Mouse (Mus musculus) intestine, embryonic 15.5 days (tissue): ENCODE data around the gene Renbp. TPM values are rescaled to one million over a fixed set of nuclear protein-coding genes. Genes with fewer than 3 reads are reported as not detected.

Source experiments
- ATAC-seq: fragments of 200-750 bp; cut with Nextera tagmentation; 2 replicates; pipeline ENCODE4 v1.8.0; 2017; ENCODE audit warnings: moderate TSS enrichment, moderate library complexity
- H3K27ac ChIP-seq: fragments of 300-500 bp; sonication (generic); 2 replicates; pipeline ENCODE4 v1.5.1; 2015; ENCODE audit warnings: mild to moderate bottlenecking, inconsistent platforms
- H3K27me3 ChIP-seq: fragments of 300-500 bp; sonication (generic); replicated peaks from 2 replicates; pipeline ENCODE4 v1.6.1; 2015; ENCODE audit warnings: inconsistent platforms
- H3K36me3 ChIP-seq: fragments of 300-500 bp; sonication (generic); 2 replicates; pipeline ENCODE4 v1.6.1; 2015; ENCODE audit warnings: inconsistent platforms
- H3K4me1 ChIP-seq: fragments of 300-500 bp; sonication (generic); replicated peaks from 2 replicates; pipeline ENCODE4 v1.6.1; 2015; ENCODE audit warnings: inconsistent platforms
- H3K4me2 ChIP-seq: fragments of 300-500 bp; sonication (generic); replicated peaks from 2 replicates; pipeline ENCODE4 v1.6.1; 2015; ENCODE audit warnings: mild to moderate bottlenecking, inconsistent platforms
- H3K4me3 ChIP-seq: fragments of 300-500 bp; sonication (generic); replicated peaks from 2 replicates; pipeline ENCODE4 v1.5.1; 2015; ENCODE audit warnings: inconsistent platforms
- H3K9ac ChIP-seq: fragments of 300-500 bp; sonication (generic); 2 replicates; pipeline ENCODE4 v1.6.1; 2015; ENCODE audit warnings: inconsistent platforms
- H3K9me3 ChIP-seq: fragments of 300-500 bp; sonication (generic); 2 replicates; pipeline ENCODE4 v1.6.1; 2016; ENCODE audit warnings: inconsistent platforms
- WGBS: fragments of 180-500 bp; shearing (Covaris S2); methylation state at CpG from one replicate; pipeline ENCODE4 v1.1.7; 2015; 5-methylcytosine and 5-hydroxymethylcytosine counted together
- polyA plus RNA-seq: library from polyadenylated mRNA; unstranded; fragments of >200 nt; fragmentation: Nextera tagmentation; extraction: Ambion mirVana; gene quantifications from 2 replicates; pipeline ENCODE4 v1.2.1, GENCODE M21; 2015

Renbp gene
- polyA plus RNA-seq, 1 experiment from 2014 or later, result 154 TPM

DNA sequence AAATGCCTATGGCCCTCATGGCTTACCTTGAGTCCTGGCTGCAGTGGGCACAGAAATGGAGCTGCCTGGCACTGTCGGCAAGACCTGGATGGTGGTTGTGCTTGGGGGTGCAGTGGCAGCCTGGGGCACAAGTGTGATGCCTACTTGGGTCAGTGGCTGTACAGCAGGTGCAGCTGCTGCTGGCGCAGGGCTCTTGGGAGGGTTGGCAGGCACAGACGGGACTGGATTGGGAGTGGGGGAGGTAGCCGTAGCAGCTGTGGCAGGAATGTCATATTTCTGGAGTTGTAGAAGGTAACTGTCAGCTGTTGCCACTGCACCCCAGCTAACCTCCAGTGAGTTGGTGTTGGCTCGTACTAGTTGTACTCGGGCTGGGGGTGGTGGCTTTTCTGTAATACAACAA, 24.3 kb upstream of the Renbp start:
- no peak overlapping the region for H3K4me2 ChIP-seq
- H3K4me1 ChIP-seq, result no peaks in the 10 kb centered on the region
- ATAC-seq, result no peak
- peaks cover 24% of the 10 kb centered on the region; the same call in 1 of the 2 replicates for H3K36me3 ChIP-seq
- 91% methylated on average over 6 of the region's 6 CpGs for WGBS
- no peaks in the 10 kb centered on the region for H3K9me3 ChIP-seq
- H3K4me3 ChIP-seq, result no peak overlapping the region
- no peaks in the 10 kb centered on the region for H3K27me3 ChIP-seq
- no peak overlapping the region for H3K9ac ChIP-seq
- H3K27ac ChIP-seq, result no peak overlapping the region

DNA sequence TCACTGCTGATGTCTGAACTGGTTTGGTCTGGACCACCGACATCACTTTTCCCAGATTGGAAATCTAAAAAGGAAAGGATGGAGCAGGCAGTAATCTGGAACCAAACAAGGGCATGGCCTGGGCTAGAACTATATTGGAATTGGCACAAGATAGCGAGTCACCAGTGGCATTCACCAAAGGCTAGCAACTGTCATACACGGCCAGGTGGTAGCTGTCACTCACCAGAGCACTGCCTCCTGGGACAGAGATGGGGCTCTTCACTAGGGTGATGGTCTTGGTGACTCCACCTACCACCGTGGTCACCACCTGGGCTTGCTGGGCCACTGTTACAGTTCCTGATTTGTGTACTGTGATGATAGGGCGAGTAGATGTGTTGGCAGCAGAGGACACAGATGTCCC, 22.0 kb upstream of the Renbp start:
- Histone ChIP-seq H3K27ac (no peak overlapping the region), H3K4me3 (no peak overlapping the region), H3K4me2 (no peak overlapping the region), H3K4me1 (no peaks in the 10 kb centered on the region), H3K9me3 (no peaks in the 10 kb centered on the region), H3K9ac (no peak overlapping the region), H3K36me3 (peaks cover 29% of the 10 kb centered on the region), H3K27me3 (no peaks in the 10 kb centered on the region)
- 75% methylated on average over 5 of the region's 5 CpGs for WGBS
- ATAC-seq, result no peak

DNA sequence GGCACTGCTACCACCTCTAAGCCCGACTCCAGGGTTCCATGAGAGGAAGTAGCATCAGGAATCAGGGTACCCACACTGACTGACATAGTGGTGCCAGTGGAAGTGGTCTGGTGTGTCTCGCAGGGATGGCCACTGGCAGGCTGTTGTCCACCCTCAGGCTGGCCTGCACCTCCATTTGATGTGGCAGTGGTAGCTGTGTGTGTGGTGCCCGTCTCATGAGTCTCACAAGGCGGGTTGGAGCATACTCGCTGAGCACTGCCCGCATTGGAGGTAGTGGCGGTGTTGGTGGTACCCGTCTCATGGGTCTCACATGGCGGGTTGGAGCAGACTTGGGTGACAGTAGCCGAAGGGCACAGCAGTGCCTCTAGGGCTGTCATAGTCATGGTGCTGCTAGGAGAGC, 18.7 kb upstream of the Renbp start:
- no peak overlapping the region for H3K4me3 ChIP-seq
- peak; percentile 9; the same call in 1 of the 2 replicates for ATAC-seq
- WGBS, result 91% methylated on average over 10 of the region's 10 CpGs
- H3K9me3 ChIP-seq, result no peaks in the 10 kb centered on the region
- H3K9ac ChIP-seq, result no peak overlapping the region
- no peak overlapping the region for H3K4me2 ChIP-seq
- peaks cover 28% of the 10 kb centered on the region for H3K36me3 ChIP-seq
- H3K27me3 ChIP-seq, result no peaks in the 10 kb centered on the region
- H3K27ac ChIP-seq, result no peak overlapping the region
- no peaks in the 10 kb centered on the region for H3K4me1 ChIP-seq

DNA sequence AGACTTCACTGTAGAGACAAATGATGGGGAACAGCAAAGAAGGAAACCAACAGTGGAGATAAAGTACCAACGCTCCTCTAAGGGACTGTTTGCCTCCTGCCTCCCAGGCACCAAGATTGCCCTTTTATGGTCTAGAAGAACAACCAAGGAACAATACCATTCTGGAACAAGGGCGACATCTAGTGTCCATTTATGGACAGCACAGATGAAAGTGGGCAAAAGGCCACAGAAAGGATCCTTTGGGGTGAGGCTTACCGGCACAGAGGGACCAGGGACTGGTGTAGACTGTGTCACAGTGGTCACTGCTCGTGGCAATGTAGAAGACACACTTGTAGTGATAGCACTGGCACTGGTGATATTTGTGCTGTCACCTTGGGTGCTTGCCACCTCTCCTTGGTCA, 18.0 kb upstream of the Renbp start:
- no peaks in the 10 kb centered on the region for H3K4me1 ChIP-seq
- no peaks in the 10 kb centered on the region for H3K27me3 ChIP-seq
- H3K4me2 ChIP-seq, result no peak overlapping the region
- no peak overlapping the region for H3K9ac ChIP-seq
- no peak overlapping the region for H3K4me3 ChIP-seq
- H3K36me3 ChIP-seq, result peaks cover 28% of the 10 kb centered on the region
- no peaks in the 10 kb centered on the region for H3K9me3 ChIP-seq
- ATAC-seq, result peak; percentile 75
- 26% methylated on average over 4 of the region's 4 CpGs for WGBS
- no peak overlapping the region for H3K27ac ChIP-seq

DNA sequence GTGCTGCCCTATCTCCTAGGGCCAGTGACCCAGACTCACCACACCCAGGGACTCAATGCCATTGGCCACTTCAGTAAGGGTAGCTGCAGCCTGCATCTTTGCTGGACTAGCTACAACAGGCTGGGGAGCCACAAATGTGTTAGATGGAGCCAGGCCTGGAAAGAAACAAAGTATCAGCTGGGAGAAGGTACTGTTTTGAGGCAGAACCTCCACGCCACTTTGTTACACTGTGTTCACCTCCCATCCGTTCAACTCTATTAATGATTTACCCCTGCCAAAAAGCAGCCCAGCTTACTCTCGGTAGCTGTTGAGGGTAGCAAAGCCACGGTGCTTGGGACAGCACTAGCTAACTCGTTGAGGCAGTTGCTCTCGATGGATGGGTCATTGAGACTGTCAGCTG, 16.2 kb upstream of the Renbp start:
- H3K4me3 ChIP-seq, result no peak overlapping the region
- no peak overlapping the region for H3K9ac ChIP-seq
- H3K27me3 ChIP-seq, result no peaks in the 10 kb centered on the region
- H3K9me3 ChIP-seq, result no peaks in the 10 kb centered on the region
- H3K4me2 ChIP-seq, result no peak overlapping the region
- H3K36me3 ChIP-seq, result peaks cover 24% of the 10 kb centered on the region
- no peak overlapping the region for H3K27ac ChIP-seq
- ATAC-seq, result no peak
- no peaks in the 10 kb centered on the region for H3K4me1 ChIP-seq
- WGBS, result 70% methylated on average over 6 of the region's 6 CpGs

DNA sequence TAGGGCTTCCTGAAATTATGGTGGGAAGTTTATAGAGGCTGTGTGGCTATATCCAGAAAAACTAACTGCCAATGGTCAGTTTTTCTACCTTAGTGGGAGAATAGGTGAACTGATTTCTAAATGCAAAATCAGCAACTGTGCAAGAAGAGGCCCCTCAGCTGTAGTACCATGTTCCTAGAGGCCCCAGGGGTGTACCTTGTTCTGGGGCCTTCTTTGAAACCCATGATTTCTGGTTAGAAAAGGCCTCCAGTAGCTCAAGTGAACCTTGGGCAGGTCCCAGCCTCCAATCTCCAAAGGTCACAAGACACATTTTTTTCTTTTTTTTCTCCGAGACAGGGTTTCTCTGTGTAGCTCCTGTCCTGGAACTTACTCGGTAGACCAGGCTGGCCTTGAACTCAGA, 11.6 kb upstream of the Renbp start:
- H3K4me2 ChIP-seq, result no peak overlapping the region
- H3K36me3 ChIP-seq, result peaks cover 8% of the 10 kb centered on the region
- no peaks in the 10 kb centered on the region for H3K9me3 ChIP-seq
- no peaks in the 10 kb centered on the region for H3K27me3 ChIP-seq
- 0 out of 2 replicates have a peak overlapping the region, but pooled peaks have one; percentile 22 for H3K27ac ChIP-seq
- 67% methylated on average over 2 of the region's 2 CpGs for WGBS
- ATAC-seq, result peak; percentile 86
- no peak overlapping the region for H3K9ac ChIP-seq
- H3K4me1 ChIP-seq, result no peaks in the 10 kb centered on the region
- H3K4me3 ChIP-seq, result no peak overlapping the region

DNA sequence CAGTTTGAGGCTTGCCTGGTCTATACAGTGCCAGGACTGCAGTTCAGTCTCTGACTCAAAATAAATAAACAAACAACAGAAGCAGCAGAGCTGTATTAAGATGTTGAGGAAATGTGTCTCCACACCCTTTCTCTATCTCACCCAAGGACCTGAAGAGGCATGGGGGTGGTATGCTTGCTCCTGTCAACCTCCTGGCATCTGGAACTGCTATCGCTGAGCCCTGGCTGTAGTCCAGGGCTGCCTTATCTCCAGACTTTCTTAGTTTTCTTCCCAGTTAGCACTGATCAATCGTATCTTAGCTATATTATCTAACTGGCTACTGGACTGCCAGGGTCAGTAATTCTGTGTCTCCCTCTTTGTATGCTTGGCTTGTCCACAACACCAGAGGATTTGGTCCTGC, 11.2 kb upstream of the Renbp start:
- H3K9ac ChIP-seq, result no peak overlapping the region
- no peaks in the 10 kb centered on the region for H3K9me3 ChIP-seq
- ATAC-seq, result peak; percentile 61
- H3K27me3 ChIP-seq, result no peaks in the 10 kb centered on the region
- peaks cover 8% of the 10 kb centered on the region for H3K36me3 ChIP-seq
- H3K4me2 ChIP-seq, result no peak overlapping the region
- no peak overlapping the region for H3K4me3 ChIP-seq
- H3K4me1 ChIP-seq, result no peaks in the 10 kb centered on the region
- H3K27ac ChIP-seq, result 0 out of 2 replicates have a peak overlapping the region, but pooled peaks have one; percentile 22
- WGBS, result 66% methylated on average over 2 of the region's 2 CpGs

DNA sequence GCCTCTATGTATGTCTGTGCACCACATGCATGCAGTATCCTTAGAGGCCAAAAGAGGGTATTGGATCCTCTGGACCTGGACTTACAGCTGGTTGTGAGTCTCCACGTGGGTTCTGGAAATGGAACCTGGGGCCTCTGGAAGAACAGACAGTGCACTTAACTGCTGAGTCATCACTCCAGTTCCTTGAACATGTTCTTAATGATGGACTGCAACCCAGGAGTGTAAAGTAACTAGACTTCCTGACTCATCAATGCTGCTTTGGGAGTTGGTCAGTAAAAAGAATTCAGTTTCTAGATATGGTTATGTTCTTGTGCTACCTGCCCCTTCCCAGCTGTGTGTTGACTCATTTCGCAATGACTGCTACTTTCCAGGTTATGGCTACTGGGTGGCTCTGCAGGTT, 1.2 kb upstream of the Renbp start:
- 67% methylated on average over 2 of the region's 2 CpGs for WGBS
- Histone ChIP-seq H3K4me1 (no peaks in the 10 kb centered on the region), H3K27me3 (no peaks in the 10 kb centered on the region), H3K4me2 (no peak overlapping the region), H3K36me3 (no peaks in the 10 kb centered on the region), H3K4me3 (no peak overlapping the region), H3K27ac (no peak overlapping the region), H3K9ac (no peak overlapping the region), H3K9me3 (no peaks in the 10 kb centered on the region)
- ATAC-seq, result peak; percentile 27; the same call in 1 of the 2 replicates

DNA sequence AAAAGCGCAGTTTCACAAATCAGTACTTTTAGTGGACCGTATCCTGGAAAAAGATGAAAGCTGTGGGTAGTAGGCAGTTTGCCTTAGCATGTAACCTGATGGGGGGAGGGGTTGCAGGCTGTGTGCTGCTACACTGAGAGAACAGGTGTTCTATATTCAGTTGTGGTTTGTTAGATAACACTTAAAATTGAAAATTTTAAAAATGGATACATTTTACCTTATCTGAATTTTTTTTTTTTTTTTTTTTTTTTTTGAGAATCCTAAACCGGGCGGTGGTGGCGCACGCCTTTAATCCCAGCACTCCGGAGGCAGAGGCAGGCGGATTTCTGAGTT, 8.1 kb downstream of the Renbp start:
- 72% methylated on average over 8 of the region's 8 CpGs for WGBS
- H3K36me3 ChIP-seq, result no peaks in the 10 kb centered on the region
- no peaks in the 10 kb centered on the region for H3K27me3 ChIP-seq
- H3K9me3 ChIP-seq, result no peaks in the 10 kb centered on the region
- peak overlapping the region; percentile 48; the same call in 1 of the 2 replicates for H3K9ac ChIP-seq
- peak overlapping the region; percentile 80; the same call in 1 of the 2 replicates for H3K27ac ChIP-seq
- H3K4me1 ChIP-seq, result no peaks in the 10 kb centered on the region
- H3K4me3 ChIP-seq, result peak overlapping the region; percentile 51
- ATAC-seq, result no peak
- peak overlapping the region; percentile 67 for H3K4me2 ChIP-seq

DNA sequence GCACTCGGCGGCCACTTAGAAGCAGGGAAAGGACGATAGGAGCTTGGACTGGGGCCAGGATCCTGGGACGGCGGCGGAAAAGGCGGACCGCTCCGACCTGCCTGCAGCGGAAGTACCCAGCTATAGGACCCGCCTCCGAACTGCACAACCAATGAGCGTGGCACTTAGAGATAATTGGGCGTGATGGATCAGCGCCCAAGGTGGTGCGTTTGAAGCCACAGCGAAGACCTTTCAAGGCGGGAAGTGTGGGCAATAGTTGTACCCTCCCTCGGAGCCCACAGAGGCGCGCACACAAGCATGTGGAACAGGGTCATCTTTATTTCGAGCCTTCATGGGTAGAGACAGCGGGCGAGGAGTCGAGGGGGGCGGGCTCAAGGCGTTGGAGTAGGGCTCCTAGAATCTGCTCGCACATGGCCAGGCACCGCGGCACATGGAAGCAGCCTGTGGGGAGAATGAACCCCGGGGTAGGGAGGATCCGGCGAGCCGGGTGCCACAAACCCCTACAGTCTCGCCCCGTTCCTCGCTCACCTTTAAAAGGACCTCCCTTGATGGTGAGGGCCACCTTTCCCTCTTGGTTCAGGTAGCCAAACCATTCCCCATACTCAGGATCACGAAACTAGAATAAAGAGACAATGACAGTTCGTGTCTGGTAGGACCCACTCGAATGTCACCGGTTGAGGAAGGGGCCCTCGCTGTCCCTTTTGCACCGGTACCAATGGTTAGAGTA, 8.7 kb downstream of the Renbp start, which contains the start of the genes Arhgap4 and Naa10:
Arhgap4 (minus strand) TSS at position 48 of the 727 bp plus-strand sequence.
Naa10 (minus strand) TSS at position 122 of the 727 bp plus-strand sequence.
- Histone ChIP-seq H3K4me1 (no peaks in the 10 kb centered on the region), H3K4me3 (peak within 1 kb of the TSS; percentile 51), H3K4me2 (peak within 1 kb of the TSS; percentile 67), H3K9ac (peak within 1 kb of the TSS; percentile 59), H3K27ac (peak within 1 kb of the TSS; percentile 83), H3K36me3 (no peaks in the 10 kb centered on the region), H3K9me3 (no peaks in the 10 kb centered on the region), H3K27me3 (no peaks in the 10 kb centered on the region)
- WGBS, result 22% methylated on average over 43 of the region's 43 CpGs
- ATAC-seq, result peak; percentile 97

DNA sequence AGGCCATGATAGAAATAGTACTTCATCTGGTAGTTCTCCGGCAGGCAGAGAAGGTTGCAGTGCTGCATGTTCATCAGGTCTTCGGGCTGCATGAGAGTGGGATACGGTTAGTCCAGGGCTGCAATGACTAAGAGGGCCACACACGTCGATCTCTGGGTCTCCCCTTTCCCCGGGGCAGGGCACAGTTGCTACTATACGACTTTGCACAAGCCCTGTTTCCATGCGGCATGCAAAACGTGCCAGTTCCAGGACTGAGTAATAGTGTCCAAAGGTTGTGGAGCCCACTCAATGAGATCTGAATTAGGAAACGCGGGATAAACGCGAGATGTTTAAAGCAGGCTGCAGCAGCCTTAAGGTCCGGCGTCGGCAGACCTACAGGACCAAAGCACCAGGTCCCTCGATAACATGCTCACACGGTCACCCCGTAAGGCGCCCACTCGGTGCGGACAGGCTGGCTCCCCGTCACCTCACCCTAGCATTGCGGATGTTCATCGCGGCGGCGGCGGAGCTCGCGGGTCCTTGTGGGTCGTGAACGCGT, 9.3 kb downstream of the Renbp start:
- no peaks in the 10 kb centered on the region for H3K4me1 ChIP-seq
- H3K4me2 ChIP-seq, result peak overlapping the region; percentile 60
- H3K36me3 ChIP-seq, result no peaks in the 10 kb centered on the region
- peak overlapping the region; percentile 51 for H3K4me3 ChIP-seq
- 15% methylated on average over 34 of the region's 34 CpGs for WGBS
- peak overlapping the region; percentile 59 for H3K9ac ChIP-seq
- H3K27me3 ChIP-seq, result no peaks in the 10 kb centered on the region
- ATAC-seq, result peak; percentile 53; the same call in 1 of the 2 replicates
- peak overlapping the region; percentile 83 for H3K27ac ChIP-seq
- no peaks in the 10 kb centered on the region for H3K9me3 ChIP-seq

DNA sequence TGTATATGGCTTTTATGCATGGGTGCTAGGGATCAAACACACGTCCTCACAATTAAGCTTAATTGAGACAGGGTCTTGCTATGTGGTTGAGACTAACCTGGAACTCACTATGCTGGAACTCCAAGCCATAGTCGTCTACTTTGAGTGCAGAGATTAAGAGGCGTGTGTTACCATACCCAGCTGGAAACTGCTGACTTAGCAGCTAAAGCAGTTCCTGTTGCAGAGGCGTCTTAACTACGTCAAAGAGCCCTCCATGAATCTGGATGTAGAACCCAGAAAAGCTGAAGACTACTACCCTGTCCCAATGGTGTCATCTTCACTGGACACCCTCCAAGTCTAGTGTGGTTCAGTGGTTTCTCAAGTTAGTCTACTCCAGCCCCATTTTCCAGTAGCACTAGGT, 12.0 kb downstream of the Renbp start:
- 80% methylated on average over 5 of the region's 5 CpGs for WGBS
- H3K9me3 ChIP-seq, result no peaks in the 10 kb centered on the region
- H3K4me3 ChIP-seq, result no peak overlapping the region
- ATAC-seq, result no peak
- H3K27ac ChIP-seq, result no peak overlapping the region
- no peaks in the 10 kb centered on the region for H3K27me3 ChIP-seq
- no peak overlapping the region for H3K4me2 ChIP-seq
- no peaks in the 10 kb centered on the region for H3K36me3 ChIP-seq
- H3K4me1 ChIP-seq, result no peaks in the 10 kb centered on the region
- H3K9ac ChIP-seq, result no peak overlapping the region

DNA sequence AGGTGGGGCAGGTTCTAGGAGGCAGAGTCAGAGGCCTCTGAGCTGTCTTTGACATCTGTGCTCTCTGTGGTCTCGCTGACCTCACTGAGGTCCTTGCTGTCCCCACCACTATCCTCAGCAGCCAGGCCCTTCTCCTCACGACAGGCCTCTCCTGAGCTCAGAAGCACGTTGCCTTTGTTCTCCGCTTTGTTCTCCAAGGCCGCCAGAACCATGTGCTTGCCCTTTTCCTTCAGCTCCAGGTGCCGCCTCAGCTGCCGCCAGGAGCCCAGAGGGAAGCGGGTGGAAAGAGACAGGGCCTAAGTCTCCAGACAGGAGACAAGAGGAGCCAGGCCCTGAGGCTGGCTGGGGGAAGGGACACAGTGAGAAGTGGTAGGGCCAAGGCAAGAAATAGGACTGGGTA, 13.7 kb downstream of the Renbp start:
- Histone ChIP-seq H3K27ac (no peak overlapping the region), H3K4me3 (no peak overlapping the region)

More for the DNA sequence above, 13.7 kb downstream of the Renbp start:
- H3K36me3 ChIP-seq, result no peaks in the 10 kb centered on the region
- no peaks in the 10 kb centered on the region for H3K4me1 ChIP-seq
- 85% methylated on average over 8 of the region's 8 CpGs for WGBS
- no peak overlapping the region for H3K9ac ChIP-seq
- no peaks in the 10 kb centered on the region for H3K27me3 ChIP-seq
- H3K9me3 ChIP-seq, result no peaks in the 10 kb centered on the region
- H3K4me2 ChIP-seq, result no peak overlapping the region
- no peak for ATAC-seq
